Mouse (Mus musculus) forebrain, embryonic 14.5 days (tissue): ENCODE results near the gene Gm20479. TPM values are rescaled to one million over a fixed set of nuclear protein-coding genes. Genes with fewer than 3 reads are reported as not detected.

ENCODE experiments used
- ATAC-seq: fragments of 200-750 bp; cut with Nextera tagmentation; 2 replicates; pipeline ENCODE4 v1.8.0; 2017; ENCODE audit warnings: mild to moderate bottlenecking, moderate library complexity
- DNase-seq: peaks from one replicate; pipeline ENCODE4 v3.0.0-alpha.2; 2015; ENCODE audit warnings: low spot score
- H3K27ac ChIP-seq: fragments of 300-500 bp; sonication (generic); 2 replicates; pipeline ENCODE4 v1.5.1; 2014; ENCODE audit warnings: low read depth, mild to moderate bottlenecking, control low read depth, low read length, moderate library complexity
- H3K27me3 ChIP-seq: fragments of 300-500 bp; sonication (generic); replicated peaks from 2 replicates; pipeline ENCODE4 v1.6.1; 2014; ENCODE audit warnings: low read length, control low read depth, mixed read lengths; ENCODE audit not compliant: control insufficient read depth, insufficient read depth
- H3K36me3 ChIP-seq: fragments of 300-500 bp; sonication (generic); 2 replicates; pipeline ENCODE4 v1.6.1; 2014; ENCODE audit warnings: low read length, control low read depth; ENCODE audit not compliant: control insufficient read depth, insufficient read depth
- H3K4me1 ChIP-seq: fragments of 300-500 bp; sonication (generic); 2 replicates; pipeline ENCODE4 v1.6.1; 2014; ENCODE audit warnings: antibody characterized with exemption, low read length, control low read depth; ENCODE audit not compliant: control insufficient read depth, insufficient read depth
- H3K4me2 ChIP-seq: fragments of 300-500 bp; sonication (generic); 2 replicates; pipeline ENCODE4 v1.6.1; 2014; ENCODE audit warnings: mild to moderate bottlenecking, control low read depth, low read length
- H3K4me3 ChIP-seq: fragments of 300-500 bp; sonication (generic); 2 replicates; pipeline ENCODE4 v1.5.1; 2014; ENCODE audit warnings: low read depth, low read length, control low read depth
- H3K9ac ChIP-seq: fragments of 300-500 bp; sonication (generic); 2 replicates; pipeline ENCODE4 v1.6.1; 2014; ENCODE audit warnings: mild to moderate bottlenecking, low read length, control low read depth, moderate library complexity
- H3K9me3 ChIP-seq: fragments of 300-500 bp; sonication (generic); replicated peaks from 2 replicates; pipeline ENCODE4 v1.6.1; 2016; ENCODE audit warnings: low read length, control low read depth, mixed read lengths; ENCODE audit not compliant: control insufficient read depth
- WGBS: fragments of 180-500 bp; shearing (Covaris S2); extraction: QIAGEN DNeasy Blood & Tissue Kit; methylation state at CpG from one replicate; pipeline ENCODE4 v1.1.7; 2014; 5-methylcytosine and 5-hydroxymethylcytosine counted together
- polyA plus RNA-seq: library from polyadenylated mRNA; unstranded; fragments of >200 nt; fragmentation: Nextera tagmentation; extraction: Ambion mirVana; gene quantifications from 2 replicates; pipeline ENCODE4 v1.2.1, GENCODE M21; 2014

Gene Gm20479
- polyA plus RNA-seq, 1 experiment from 2014 or later: 0.38 TPM

GRCm38 (mm10) chr7:27306161-27307160 lies 50.8 kb downstream of the Gm20479 start:
- WGBS: 77% methylated on average over 24 of the region's 24 CpGs

GRCm38 (mm10) chr7:27305091-27305730 lies 52.0 kb downstream of the Gm20479 start:
- Histone ChIP-seq H3K4me1 (peaks cover under 1% of the 10 kb centered on the region; the same call in 1 of the 2 replicates), H3K36me3 (no peaks in the 10 kb centered on the region), H3K4me3 (no peak overlapping the region), H3K9ac (no peak overlapping the region), H3K27me3 (0 out of 2 replicates have a peak, but pooled peaks cover 3% of the 10 kb centered on the region), H3K27ac (no peak overlapping the region), H3K9me3 (no peaks in the 10 kb centered on the region), H3K4me2 (no peak overlapping the region)
- WGBS: 88% methylated on average over 17 of the region's 17 CpGs
- ATAC-seq: no peak
- no peak for DNase-seq

More at GRCm38 (mm10) chr7:27306161-27307160, 50.8 kb downstream of the Gm20479 start:
- H3K4me1 ChIP-seq: peaks cover 6% of the 10 kb centered on the region
- no peak overlapping the region for H3K27ac ChIP-seq
- H3K27me3 ChIP-seq: 0 out of 2 replicates have a peak, but pooled peaks cover 3% of the 10 kb centered on the region
- H3K9me3 ChIP-seq: no peaks in the 10 kb centered on the region
- no peak for DNase-seq
- ATAC-seq: no peak
- no peaks in the 10 kb centered on the region for H3K36me3 ChIP-seq
- H3K4me3 ChIP-seq: no peak overlapping the region
- H3K9ac ChIP-seq: no peak overlapping the region
- no peak overlapping the region for H3K4me2 ChIP-seq

Other genes starting within 250 kb of the Gm20479 start
- gene Cyp2f2, start 237.5 kb downstream of the Gm20479 start, polyA plus RNA-seq: not detected in 2 replicates
- 0.28 TPM in 1 of 2 replicates, not detected in the other for gene Cyp2t4, start 203.7 kb downstream of the Gm20479 start, polyA plus RNA-seq
- 42.2 and 54.2 TPM in 2 replicates for gene Egln2, start 190.6 kb downstream of the Gm20479 start, polyA plus RNA-seq
- 69.8 and 75.8 TPM in 2 replicates for gene Rab4b, start 178.5 kb downstream of the Gm20479 start, polyA plus RNA-seq
- not detected in 2 replicates for gene Gm21983, start 176.3 kb downstream of the Gm20479 start, polyA plus RNA-seq
- 11.9 and 15.6 TPM in 2 replicates for gene Mia, start 176.3 kb downstream of the Gm20479 start, polyA plus RNA-seq
- 2.8 and 3.2 TPM in 2 replicates for gene BC024978, start 161.6 kb downstream of the Gm20479 start, polyA plus RNA-seq
- 264 and 273 TPM in 2 replicates for gene Snrpa, start 161.1 kb downstream of the Gm20479 start, polyA plus RNA-seq
- gene Itpkc, start 128.8 kb downstream of the Gm20479 start, polyA plus RNA-seq: 4.4 and 6.5 TPM in 2 replicates
- 21.1 and 22.9 TPM in 2 replicates for gene Coq8b, start 124.4 kb downstream of the Gm20479 start, polyA plus RNA-seq
- gene Numbl, start 99.0 kb downstream of the Gm20479 start, polyA plus RNA-seq: 22.9 and 28.6 TPM in 2 replicates
- 8.0 and 11.0 TPM in 2 replicates for gene Ltbp4, start 19.7 kb downstream of the Gm20479 start, polyA plus RNA-seq
- gene Shkbp1, start 1.4 kb downstream of the Gm20479 start, polyA plus RNA-seq: 52.4 and 66.4 TPM in 2 replicates
- 1.6 and 1.7 TPM in 2 replicates for gene Sptbn4, start 90.3 kb upstream of the Gm20479 start, polyA plus RNA-seq
- gene Blvrb, start 90.6 kb upstream of the Gm20479 start, polyA plus RNA-seq: 22.4 and 23.7 TPM in 2 replicates
- gene Sertad3, start 116.3 kb upstream of the Gm20479 start, polyA plus RNA-seq: 12.5 and 14.2 TPM in 2 replicates
- gene Sertad1, start 129.5 kb upstream of the Gm20479 start, polyA plus RNA-seq: 8.6 and 9.7 TPM in 2 replicates
- 0.55 and 0.73 TPM in 2 replicates for gene Prx, start 141.9 kb upstream of the Gm20479 start, polyA plus RNA-seq
- 0.08 and 0.27 TPM in 2 replicates for gene Hipk4, start 165.8 kb upstream of the Gm20479 start, polyA plus RNA-seq
- 98.6 and 108 TPM in 2 replicates for gene Pld3, start 195.8 kb upstream of the Gm20479 start, polyA plus RNA-seq
- 26.3 and 31.2 TPM in 2 replicates for gene 2310022A10Rik, start 195.8 kb upstream of the Gm20479 start, polyA plus RNA-seq
- gene Akt2, start 234.1 kb upstream of the Gm20479 start, polyA plus RNA-seq: 80.6 and 85.8 TPM in 2 replicates